Mouse (Mus musculus) natural killer cell, adult 2 months (primary cell): ENCODE data around the gene Slc22a14.

Experiments used
- DNase-seq, 2 experiments: peaks; one replicate each; pipeline ENCODE4 v3.0.0; 2022; ENCODE audit warnings: low spot score in 2 of 2

Gene Slc22a14

GRCm38 (mm10) chr9:119357331-119358057 lies 7.9 kb downstream of the Slc22a14 start, which contains the start of gene Xylb:
Xylb (plus strand) TSS chr9:119357381.
- DNase-seq: peak; percentile 73 to 87

- no peak for DNase-seq
These were observed 9.4 kb downstream of the Slc22a14 start for GRCm38 (mm10) chr9:119355943-119356342.

GRCm38 (mm10) chr9:119353926-119354325 lies 11.4 kb downstream of the Slc22a14 start:
- DNase-seq: no peak

- peak; percentile 52 to 76 for DNase-seq
These were observed 13.3 kb downstream of the Slc22a14 start for GRCm38 (mm10) chr9:119352060-119352459.

GRCm38 (mm10) chr9:119350947-119351705 lies 14.2 kb downstream of the Slc22a14 start:
- DNase-seq: no peak

GRCm38 (mm10) chr9:119350531-119350930 lies 14.8 kb downstream of the Slc22a14 start:
- no peak for DNase-seq

- DNase-seq: no peak
These were observed 19.0 kb downstream of the Slc22a14 start for GRCm38 (mm10) chr9:119346376-119346775.

- no peak for DNase-seq
These were observed 22.6 kb downstream of the Slc22a14 start for GRCm38 (mm10) chr9:119342728-119343127.

GRCm38 (mm10) chr9:119340909-119341816 lies 24.2 kb downstream of the Slc22a14 start, which contains the start of gene Myd88:
Myd88 (minus strand) TSS chr9:119341411.
- DNase-seq: peak; percentile 87 to 89

GRCm38 (mm10) chr9:119340212-119340580 lies 25.2 kb downstream of the Slc22a14 start:
- no peak for DNase-seq

GRCm38 (mm10) chr9:119339558-119340211 lies 25.7 kb downstream of the Slc22a14 start, which contains the start of gene Acaa1a:
Acaa1a (plus strand) TSS chr9:119339676.
- peak; percentile 62 to 64 for DNase-seq

GRCm38 (mm10) chr9:119339106-119339505 lies 26.2 kb downstream of the Slc22a14 start:
- no peak for DNase-seq

- DNase-seq: no peak
These were observed 27.0 kb downstream of the Slc22a14 start for GRCm38 (mm10) chr9:119338350-119338749.

- DNase-seq: no peak
These were observed 27.5 kb downstream of the Slc22a14 start for GRCm38 (mm10) chr9:119337842-119338241.

GRCm38 (mm10) chr9:119335571-119335970 lies 29.8 kb downstream of the Slc22a14 start:
- DNase-seq: no peak

- no peak for DNase-seq
These were observed 30.5 kb downstream of the Slc22a14 start for GRCm38 (mm10) chr9:119334834-119335233.

- peak; percentile 34 to 37 for DNase-seq
These were observed 31.0 kb downstream of the Slc22a14 start for GRCm38 (mm10) chr9:119334324-119334723.

GRCm38 (mm10) chr9:119330186-119330963 lies 35.0 kb downstream of the Slc22a14 start:
- no peak for DNase-seq

- DNase-seq: no peak
These were observed 36.9 kb downstream of the Slc22a14 start for GRCm38 (mm10) chr9:119328488-119328887.

GRCm38 (mm10) chr9:119324130-119324529 lies 41.2 kb downstream of the Slc22a14 start:
- no peak for DNase-seq
